Mouse (Mus musculus): ENCODE data around the gene Tmem14a. TPM values are rescaled to one million over a fixed set of nuclear protein-coding genes. Genes with fewer than 3 reads are reported as not detected.

The Tmem14a gene
- total RNA-seq, 2 experiments from 2014 or later: 0.71 to 1.2 TPM

Other genes starting within 250 kb of the Tmem14a start
- 1 to 10 TPM; 2.7 to 3.9 TPM for gene Tram2, start 139.3 kb upstream of the Tmem14a start, total RNA-seq (2021)
- under 1 TPM in 1 of 2 experiments, not detected in 1; 0.37 TPM for gene Gsta3, start 22.0 kb downstream of the Tmem14a start, total RNA-seq (2021)
- gene Khdc1a, start 131.1 kb downstream of the Tmem14a start, total RNA-seq (2021): not detected
- gene Khdc1c, start 149.8 kb downstream of the Tmem14a start, total RNA-seq (2021): not detected
- not detected for gene Khdc1b, start 165.0 kb downstream of the Tmem14a start, total RNA-seq (2021)

Data from gastrocnemius, postnatal 36 days (tissue).